Mouse (Mus musculus) heart, adult 8-10 months (tissue): ENCODE measurements around the gene Mapk6. TPM values are rescaled to one million over a fixed set of nuclear protein-coding genes. Genes with fewer than 3 reads are reported as not detected.

ENCODE experiments used
- DNase-seq: peaks from one replicate; pipeline ENCODE4 v3.0.0; 2022; ENCODE audit warnings: low spot score
- total RNA-seq, 4 experiments: library from RNA; stranded (reverse); gene quantifications; 2 replicates each; pipeline ENCODE4 v1.2.4; 2022

Gene Mapk6
- total RNA-seq, 4 experiments from 2014 or later = 21.8 to 25.3 (median 22.6) TPM

- DNase-seq = no peak
Observed at GRCm38 (mm10) chr9:75322099-75322885, 87.5 kb downstream of the Mapk6 start.

GRCm38 (mm10) chr9:75319365-75319764 is 90.4 kb downstream of the Mapk6 start:
- DNase-seq = no peak

Other genes with a start within 250 kb of the Mapk6 start
- gene Myo5c, start 178.0 kb downstream of the Mapk6 start, total RNA-seq = 1 to 10 TPM; 3.8 to 7.2 (median 5.3) TPM
- 10 to 100 TPM; 20.4 to 25.1 (median 23.8) TPM for gene Gnb5, start 103.7 kb downstream of the Mapk6 start, total RNA-seq
- not detected for gene Bcl2l10, start 62.2 kb downstream of the Mapk6 start, total RNA-seq
- 10 to 100 TPM in 3 of 4 experiments, 1 to 10 TPM in 1; 8.9 to 14.0 (median 12.8) TPM for gene Leo1, start 31.5 kb upstream of the Mapk6 start, total RNA-seq
- 10 to 100 TPM; 48.4 to 59.3 (median 58.7) TPM for gene Tmod3, start 149.7 kb upstream of the Mapk6 start, total RNA-seq
- gene Tmod2, start 201.3 kb upstream of the Mapk6 start, total RNA-seq = 1 to 10 TPM; 4.2 to 5.2 (median 4.4) TPM
- 10 to 100 TPM in 2 of 4 experiments, 1 to 10 TPM in 2; 7.6 to 11.7 (median 9.2) TPM for gene Lysmd2, start 215.7 kb upstream of the Mapk6 start, total RNA-seq